Mouse (Mus musculus): ENCODE measurements around the gene Ttpal. TPM values are rescaled to one million over a fixed set of nuclear protein-coding genes. Genes with fewer than 3 reads are reported as not detected.
"Not testable (repeated sequence)": the region's sequence is repeated elsewhere in the genome, so short reads cannot be mapped to it uniquely, and the experiment has no call there.

Ttpal gene
- polyA plus RNA-seq, 1 experiment from 2014 or later: 39.1 TPM

- 76% methylated on average over 11 of the region's 11 CpGs for WGBS
- peak overlapping the region; percentile 95; the same call in 1 of the 2 replicates for H3K4me3 ChIP-seq (replicated peaks)
- peak overlapping the region; percentile 54; the same call in 1 of the 2 replicates for H3K4me2 ChIP-seq (replicated peaks)
- H3K4me1 ChIP-seq: peaks cover 25% of the 10 kb centered on the region; the same call in 1 of the 2 replicates
- no peak overlapping the region for H3K9ac ChIP-seq
- no peaks in the 10 kb centered on the region for H3K9me3 ChIP-seq (replicated peaks)
- H3K27ac ChIP-seq (replicated peaks): peak overlapping the region; percentile 77
- no peak for ATAC-seq (ENCODE audit: insufficient number of reproducible peaks, low FRiP score, low TSS enrichment, low read depth)
- 0 out of 2 replicates have a peak, but pooled peaks cover 7% of the 10 kb centered on the region for H3K36me3 ChIP-seq
- H3K27me3 ChIP-seq: no peaks in the 10 kb centered on the region
These were observed 43.8 kb downstream of the Ttpal start for GRCm38 (mm10) chr2:163645700-163646460.

GRCm38 (mm10) chr2:163646461-163647080, 44.5 kb downstream of the Ttpal start:
- 86% methylated on average over 5 of the region's 5 CpGs for WGBS
- Histone ChIP-seq H3K9ac (no peak overlapping the region), H3K4me3 (replicated peaks) (no peak overlapping the region), H3K36me3 (0 out of 2 replicates have a peak, but pooled peaks cover 7% of the 10 kb centered on the region), H3K27me3 (no peaks in the 10 kb centered on the region), H3K27ac (replicated peaks) (no peak overlapping the region), H3K9me3 (replicated peaks) (no peaks in the 10 kb centered on the region), H3K4me2 (replicated peaks) (no peak overlapping the region), H3K4me1 (peaks cover 25% of the 10 kb centered on the region; the same call in 1 of the 2 replicates)
- ATAC-seq (ENCODE audit: insufficient number of reproducible peaks, low FRiP score, low TSS enrichment, low read depth): no peak

- H3K4me2 ChIP-seq (replicated peaks); H3K9ac ChIP-seq; ATAC-seq (ENCODE audit: insufficient number of reproducible peaks, low FRiP score, low TSS enrichment, low read depth); H3K27me3 ChIP-seq; H3K4me3 ChIP-seq (replicated peaks); H3K9me3 ChIP-seq (replicated peaks); H3K4me1 ChIP-seq; H3K27ac ChIP-seq (replicated peaks); H3K36me3 ChIP-seq: not testable (repeated sequence)
- WGBS: 98% methylated on average over 9 of the region's 12 CpGs
These were observed 53.6 kb downstream of the Ttpal start for GRCm38 (mm10) chr2:163655699-163656098.

- no peaks in the 10 kb centered on the region for H3K9me3 ChIP-seq (replicated peaks)
- H3K27ac ChIP-seq (replicated peaks): no peak overlapping the region
- H3K9ac ChIP-seq: no peak overlapping the region
- no peaks in the 10 kb centered on the region for H3K27me3 ChIP-seq
- H3K4me3 ChIP-seq (replicated peaks): no peak overlapping the region
- no peaks in the 10 kb centered on the region for H3K36me3 ChIP-seq
- peaks cover 16% of the 10 kb centered on the region; the same call in 1 of the 2 replicates for H3K4me1 ChIP-seq
- no peak for ATAC-seq (ENCODE audit: insufficient number of reproducible peaks, low FRiP score, low TSS enrichment, low read depth)
- 85% methylated on average over 2 of the region's 2 CpGs for WGBS
- no peak overlapping the region for H3K4me2 ChIP-seq (replicated peaks)
These were observed 55.4 kb downstream of the Ttpal start for GRCm38 (mm10) chr2:163657486-163657885.

- Histone ChIP-seq H3K9me3 (replicated peaks) (no peaks in the 10 kb centered on the region), H3K4me3 (replicated peaks) (peak within 1 kb of the TSS; percentile 92), H3K36me3 (no peaks in the 10 kb centered on the region), H3K9ac (peak within 1 kb of the TSS; percentile 66), H3K27ac (replicated peaks) (peak within 1 kb of the TSS; percentile 76), H3K27me3 (no peaks in the 10 kb centered on the region), H3K4me2 (replicated peaks) (peak within 1 kb of the TSS; percentile 69), H3K4me1 (peaks cover 16% of the 10 kb centered on the region; the same call in 1 of the 2 replicates)
- WGBS: under 1% methylated on average over 71 of the region's 71 CpGs
- ATAC-seq (ENCODE audit: insufficient number of reproducible peaks, low FRiP score, low TSS enrichment, low read depth): peak; percentile 85
These were observed 56.1 kb downstream of the Ttpal start, which contains the start of gene Pkig for GRCm38 (mm10) chr2:163657975-163658886. Gene Pkig (plus strand): TSS chr2:163658386.

- ATAC-seq (ENCODE audit: insufficient number of reproducible peaks, low FRiP score, low TSS enrichment, low read depth): no peak
- Histone ChIP-seq H3K9me3 (replicated peaks) (no peaks in the 10 kb centered on the region), H3K4me3 (replicated peaks) (peak overlapping the region; percentile 92), H3K36me3 (no peaks in the 10 kb centered on the region), H3K27me3 (no peaks in the 10 kb centered on the region), H3K4me1 (peaks cover 16% of the 10 kb centered on the region; the same call in 1 of the 2 replicates), H3K27ac (replicated peaks) (peak overlapping the region; percentile 51; the same call in 1 of the 2 replicates), H3K9ac (peak overlapping the region; percentile 66; the same call in 1 of the 2 replicates), H3K4me2 (replicated peaks) (peak overlapping the region; percentile 69)
- under 1% methylated on average over 8 of the region's 8 CpGs for WGBS
These were observed 56.8 kb downstream of the Ttpal start for GRCm38 (mm10) chr2:163658941-163659340.

GRCm38 (mm10) chr2:163659431-163659830, 57.3 kb downstream of the Ttpal start:
- Histone ChIP-seq H3K4me3 (replicated peaks) (peak overlapping the region; percentile 92), H3K9ac (no peak overlapping the region), H3K36me3 (no peaks in the 10 kb centered on the region), H3K4me1 (peaks cover 16% of the 10 kb centered on the region; the same call in 1 of the 2 replicates), H3K27me3 (no peaks in the 10 kb centered on the region), H3K4me2 (replicated peaks) (peak overlapping the region; percentile 69), H3K9me3 (replicated peaks) (no peaks in the 10 kb centered on the region), H3K27ac (replicated peaks) (no peak overlapping the region)
- WGBS: 55% methylated on average over 12 of the region's 12 CpGs
- ATAC-seq (ENCODE audit: insufficient number of reproducible peaks, low FRiP score, low TSS enrichment, low read depth): no peak

- Histone ChIP-seq H3K9ac (no peak overlapping the region), H3K4me1 (peaks cover 16% of the 10 kb centered on the region; the same call in 1 of the 2 replicates), H3K4me3 (replicated peaks) (no peak overlapping the region), H3K9me3 (replicated peaks) (no peaks in the 10 kb centered on the region), H3K27me3 (no peaks in the 10 kb centered on the region), H3K4me2 (replicated peaks) (no peak overlapping the region), H3K36me3 (no peaks in the 10 kb centered on the region), H3K27ac (replicated peaks) (no peak overlapping the region)
- no peak for ATAC-seq (ENCODE audit: insufficient number of reproducible peaks, low FRiP score, low TSS enrichment, low read depth)
- 74% methylated on average over 5 of the region's 5 CpGs for WGBS
These were observed 58.1 kb downstream of the Ttpal start for GRCm38 (mm10) chr2:163660103-163660701.

GRCm38 (mm10) chr2:163661371-163661850, 59.3 kb downstream of the Ttpal start:
- 56% methylated on average over 6 of the region's 6 CpGs for WGBS
- no peak overlapping the region for H3K4me3 ChIP-seq (replicated peaks)
- peaks cover 16% of the 10 kb centered on the region; the same call in 1 of the 2 replicates for H3K4me1 ChIP-seq
- H3K9ac ChIP-seq: no peak overlapping the region
- no peaks in the 10 kb centered on the region for H3K27me3 ChIP-seq
- H3K9me3 ChIP-seq (replicated peaks): no peaks in the 10 kb centered on the region
- no peak overlapping the region for H3K27ac ChIP-seq (replicated peaks)
- no peak overlapping the region for H3K4me2 ChIP-seq (replicated peaks)
- H3K36me3 ChIP-seq: no peaks in the 10 kb centered on the region
- no peak for ATAC-seq (ENCODE audit: insufficient number of reproducible peaks, low FRiP score, low TSS enrichment, low read depth)

GRCm38 (mm10) chr2:163662076-163662475, 60.0 kb downstream of the Ttpal start:
- Histone ChIP-seq H3K9ac (no peak overlapping the region), H3K27me3 (no peaks in the 10 kb centered on the region), H3K4me2 (replicated peaks) (no peak overlapping the region), H3K4me1 (peaks cover 16% of the 10 kb centered on the region; the same call in 1 of the 2 replicates), H3K4me3 (replicated peaks) (no peak overlapping the region), H3K27ac (replicated peaks) (no peak overlapping the region), H3K9me3 (replicated peaks) (no peaks in the 10 kb centered on the region), H3K36me3 (no peaks in the 10 kb centered on the region)
- no peak for ATAC-seq (ENCODE audit: insufficient number of reproducible peaks, low FRiP score, low TSS enrichment, low read depth)
- 91% methylated on average over 5 of the region's 5 CpGs for WGBS
